Mouse (Mus musculus) myocyte (in vitro differentiated cells): ENCODE measurements around the gene Ltbp1. TPM values are rescaled to one million over a fixed set of nuclear protein-coding genes. Genes with fewer than 3 reads are reported as not detected.

Source experiments
- H3K27me3 ChIP-seq: one replicate; pipeline ENCODE4 v1.6.1; 2011; ENCODE audit not compliant: control insufficient read depth, insufficient read depth, insufficient read length
- H3K36me3 ChIP-seq: one replicate; pipeline ENCODE4 v1.6.1; 2011; ENCODE audit not compliant: control insufficient read depth, insufficient read depth
- H3K4me2 ChIP-seq: one replicate; pipeline ENCODE4 v1.6.1; 2011; ENCODE audit warnings: low read depth, control low read depth
- H3K4me3 ChIP-seq: one replicate; pipeline ENCODE4 v1.5.1; 2011; ENCODE audit warnings: mild to moderate bottlenecking, control low read depth, moderate library complexity
- H3K79me2 ChIP-seq: one replicate; pipeline ENCODE4 v1.6.1; 2011; ENCODE audit not compliant: control insufficient read depth, insufficient read depth
- H3ac ChIP-seq: one replicate; pipeline ENCODE4 v1.6.1; 2011; ENCODE audit not compliant: control insufficient read depth, insufficient read length
- CEBPB ChIP-seq: IDR thresholded peaks from 2 replicates; pipeline ENCODE4 v1.6.1; 2011; ENCODE audit warnings: mild to moderate bottlenecking, moderate library complexity; ENCODE audit not compliant: poor library complexity, insufficient read depth, severe bottlenecking
- E2F4 ChIP-seq: IDR thresholded peaks from one replicate; pipeline ENCODE4 v1.6.1; 2011; ENCODE audit warnings: mild to moderate bottlenecking, control low read depth, moderate library complexity; ENCODE audit not compliant: insufficient read depth
- MAX ChIP-seq: IDR thresholded peaks from one replicate; pipeline ENCODE4 v1.6.1; 2011; ENCODE audit warnings: low read depth, mild to moderate bottlenecking, control low read depth
- MYOD1 ChIP-seq, 3 experiments: IDR thresholded peaks; one replicate each; pipeline ENCODE4 v1.6.1; 2011; ENCODE audit warnings: control low read depth in 2 of 3, low read depth in 2 of 3, mild to moderate bottlenecking in 2 of 3, moderate library complexity in 1 of 3; ENCODE audit not compliant: insufficient read length in 2 of 3, control insufficient read depth in 1 of 3
- MYOG ChIP-seq, 3 experiments: IDR thresholded peaks; one replicate each; pipeline ENCODE4 v1.6.1; 2011; ENCODE audit warnings: control low read depth in 2 of 3, low read depth in 2 of 3, mild to moderate bottlenecking in 2 of 3; ENCODE audit not compliant: insufficient read length in 2 of 3, control insufficient read depth in 1 of 3, insufficient read depth in 1 of 3
- POLR2A ChIP-seq: IDR thresholded peaks from one replicate; pipeline ENCODE4 v1.6.1; 2011; ENCODE audit warnings: low read depth, mild to moderate bottlenecking, control low read depth, moderate library complexity; ENCODE audit not compliant: insufficient read length
- POLR2AphosphoS2 ChIP-seq: IDR thresholded peaks from one replicate; pipeline ENCODE4 v1.6.1; 2011; ENCODE audit warnings: low read depth, control low read depth; ENCODE audit not compliant: insufficient read length
- REST ChIP-seq: IDR thresholded peaks from one replicate; pipeline ENCODE4 v1.6.1; 2011; ENCODE audit warnings: mild to moderate bottlenecking, control low read depth, moderate library complexity; ENCODE audit not compliant: insufficient read depth, insufficient read length
- SRF ChIP-seq: IDR thresholded peaks from one replicate; pipeline ENCODE4 v1.6.1; 2011; ENCODE audit warnings: low read depth; ENCODE audit not compliant: control insufficient read depth, insufficient read length
- TCF12 ChIP-seq: IDR thresholded peaks from one replicate; pipeline ENCODE4 v1.6.1; 2011; ENCODE audit warnings: mild to moderate bottlenecking, control low read depth; ENCODE audit not compliant: poor library complexity, insufficient read depth, severe bottlenecking
- TCF3 ChIP-seq: IDR thresholded peaks from one replicate; pipeline ENCODE4 v1.6.1; 2011; ENCODE audit warnings: low read depth, control low read depth; ENCODE audit not compliant: insufficient read length
- USF1 ChIP-seq: IDR thresholded peaks from one replicate; pipeline ENCODE4 v1.6.1; 2011; ENCODE audit warnings: low read depth, mild to moderate bottlenecking, control low read depth, moderate library complexity
- polyA plus RNA-seq: library from polyadenylated mRNA; unstranded; fragments of >200 nt; fragmentation: generic; extraction: Trizol; gene quantifications from one replicate; pipeline ENCODE4 v1.2.1, GENCODE M21; 2012; ENCODE audit warnings: missing spikeins

The Ltbp1 gene
- polyA plus RNA-seq, 1 experiment, result 19.4 TPM

GRCm38 (mm10) chr17:75036881-75037280 is 31.5 kb downstream of the Ltbp1 start:
- Histone ChIP-seq H3K36me3 (no peaks in the 10 kb centered on the region), H3ac (no peak overlapping the region), H3K79me2 (no peaks in the 10 kb centered on the region)

GRCm38 (mm10) chr17:75039017-75039416 is 33.6 kb downstream of the Ltbp1 start:
- Histone ChIP-seq H3K36me3 (no peaks in the 10 kb centered on the region), H3K79me2 (no peaks in the 10 kb centered on the region), H3ac (no peak overlapping the region), H3K4me2 (no peak overlapping the region), H3K27me3 (no peaks in the 10 kb centered on the region), H3K4me3 (no peak overlapping the region)
- no peak for TF ChIP-seq TCF12

More at GRCm38 (mm10) chr17:75036881-75037280, 31.5 kb downstream of the Ltbp1 start:
- H3K4me3 ChIP-seq, result no peak overlapping the region
- TF ChIP-seq MAX (no peak), TCF12 (no peak), MYOD1 (IDR thresholded peaks at IDR 0.05; ENCODE audit: control insufficient read depth in 1 of 3, insufficient read length in 2 of 3, low read depth in 2 of 3) (no peak), TCF3 (no peak), USF1 (no peak), REST (no peak), CEBPB (no peak), POLR2A (no peak), SRF (no peak), POLR2AphosphoS2 (no peak)
- H3K27me3 ChIP-seq, result no peaks in the 10 kb centered on the region
- no peak overlapping the region for H3K4me2 ChIP-seq

- no peak overlapping the region for H3K4me3 ChIP-seq
- no peak overlapping the region for H3ac ChIP-seq
- no peaks in the 10 kb centered on the region for H3K79me2 ChIP-seq
- H3K4me2 ChIP-seq, result peak overlapping the region; percentile 20
- TF ChIP-seq MYOD1 (IDR thresholded peaks at IDR 0.05; ENCODE audit: control insufficient read depth in 1 of 3, insufficient read length in 2 of 3, low read depth in 2 of 3) (peak in 1 of 3 experiments; percentile 13), TCF3 (no peak)
- no peaks in the 10 kb centered on the region for H3K36me3 ChIP-seq
- H3K27me3 ChIP-seq, result no peaks in the 10 kb centered on the region
Observed at GRCm38 (mm10) chr17:75049366-75049969, 44.1 kb downstream of the Ltbp1 start.

- H3K27me3 ChIP-seq, result no peaks in the 10 kb centered on the region
- no peak overlapping the region for H3K4me2 ChIP-seq
- no peaks in the 10 kb centered on the region for H3K36me3 ChIP-seq
Observed at GRCm38 (mm10) chr17:75051440-75051925, 46.1 kb downstream of the Ltbp1 start.

GRCm38 (mm10) chr17:75055235-75055634 is 49.9 kb downstream of the Ltbp1 start:
- H3K4me3 ChIP-seq, result no peak overlapping the region
- TF ChIP-seq SRF (no peak), E2F4 (no peak), POLR2AphosphoS2 (no peak), MAX (no peak), REST (no peak), TCF12 (no peak)
- H3K79me2 ChIP-seq, result no peaks in the 10 kb centered on the region
- no peaks in the 10 kb centered on the region for H3K36me3 ChIP-seq
- no peak overlapping the region for H3ac ChIP-seq
- peak overlapping the region; percentile 48 for H3K4me2 ChIP-seq
- H3K27me3 ChIP-seq, result no peaks in the 10 kb centered on the region

More at GRCm38 (mm10) chr17:75051440-75051925, 46.1 kb downstream of the Ltbp1 start:
- H3K79me2 ChIP-seq, result no peaks in the 10 kb centered on the region
- H3ac ChIP-seq, result no peak overlapping the region
- no peak for TF ChIP-seq MYOD1 (IDR thresholded peaks at IDR 0.05; ENCODE audit: control insufficient read depth in 1 of 3, insufficient read length in 2 of 3, low read depth in 2 of 3)
- no peak for TF ChIP-seq REST
- no peak for TF ChIP-seq POLR2A
- no peak for TF ChIP-seq MAX
- no peak for TF ChIP-seq MYOG (IDR thresholded peaks at IDR 0.05; ENCODE audit: control insufficient read depth in 1 of 3, insufficient read depth in 1 of 3, insufficient read length in 2 of 3, low read depth in 2 of 3)
- TF ChIP-seq TCF12, result no peak
- no peak for TF ChIP-seq CEBPB
- TF ChIP-seq POLR2AphosphoS2, result no peak
- no peak for TF ChIP-seq E2F4
- TF ChIP-seq TCF3, result no peak
- TF ChIP-seq USF1, result no peak
- TF ChIP-seq SRF, result no peak
- H3K4me3 ChIP-seq, result no peak overlapping the region
